Mouse (Mus musculus) midbrain, embryonic 16.5 days (tissue): ENCODE data around the gene Nyx. TPM values are rescaled to one million over a fixed set of nuclear protein-coding genes. Genes with fewer than 3 reads are reported as not detected.
A peak's percentile ranks its signal among the peaks of the same experiment; 100 is the strongest.
"Not testable (repeated sequence)": the region's sequence is repeated elsewhere in the genome, so short reads cannot be mapped to it uniquely, and the experiment has no call there.

Source experiments
- ATAC-seq: fragments of 200-750 bp; cut with Nextera tagmentation; 2 replicates; pipeline ENCODE4 v1.8.0; 2017; ENCODE audit warnings: moderate TSS enrichment
- H3K27ac ChIP-seq: fragments of 300-500 bp; sonication (generic); 2 replicates; pipeline ENCODE4 v1.5.1; 2014; ENCODE audit warnings: mild to moderate bottlenecking, low read length, mixed read lengths
- H3K27me3 ChIP-seq: fragments of 300-500 bp; sonication (generic); 2 replicates; pipeline ENCODE4 v1.6.1; 2014; ENCODE audit warnings: low read depth, low read length, mixed read lengths; ENCODE audit not compliant: control insufficient read depth, insufficient read depth
- H3K36me3 ChIP-seq: fragments of 300-500 bp; sonication (generic); 2 replicates; pipeline ENCODE4 v1.6.1; 2014; ENCODE audit warnings: mild to moderate bottlenecking, low read length, moderate library complexity, mixed read lengths; ENCODE audit not compliant: control insufficient read depth, insufficient read depth
- H3K4me1 ChIP-seq: fragments of 300-500 bp; sonication (generic); 2 replicates; pipeline ENCODE4 v1.6.1; 2014; ENCODE audit warnings: mild to moderate bottlenecking, low read length, mixed read lengths; ENCODE audit not compliant: control insufficient read depth, insufficient read depth
- H3K4me2 ChIP-seq: fragments of 300-500 bp; sonication (generic); 2 replicates; pipeline ENCODE4 v1.6.1; 2014; ENCODE audit warnings: mild to moderate bottlenecking, low read length, mixed read lengths
- H3K4me3 ChIP-seq: fragments of 300-500 bp; sonication (generic); 2 replicates; pipeline ENCODE4 v1.5.1; 2014; ENCODE audit warnings: low read depth, mild to moderate bottlenecking, low read length, moderate library complexity, mixed read lengths
- H3K9ac ChIP-seq: fragments of 300-500 bp; sonication (generic); 2 replicates; pipeline ENCODE4 v1.6.1; 2014; ENCODE audit warnings: low read depth, low read length, mixed read lengths
- H3K9me3 ChIP-seq: fragments of 300-500 bp; sonication (generic); replicated peaks from 2 replicates; pipeline ENCODE4 v1.6.1; 2014; ENCODE audit warnings: mild to moderate bottlenecking, low read length, mixed read lengths; ENCODE audit not compliant: control insufficient read depth, poor library complexity, severe bottlenecking
- WGBS: fragments of 180-500 bp; shearing (Covaris S2); extraction: QIAGEN DNeasy Blood & Tissue Kit; methylation state at CpG from one replicate; pipeline ENCODE4 v1.1.7; 2014; 5-methylcytosine and 5-hydroxymethylcytosine counted together
- polyA plus RNA-seq: library from polyadenylated mRNA; unstranded; fragments of >200 nt; fragmentation: Nextera tagmentation; extraction: Ambion mirVana; gene quantifications from 2 replicates; pipeline ENCODE4 v1.2.1, GENCODE M21; 2015

The Nyx gene
- 0.23 and 0.31 TPM in 2 replicates for polyA plus RNA-seq

DNA sequence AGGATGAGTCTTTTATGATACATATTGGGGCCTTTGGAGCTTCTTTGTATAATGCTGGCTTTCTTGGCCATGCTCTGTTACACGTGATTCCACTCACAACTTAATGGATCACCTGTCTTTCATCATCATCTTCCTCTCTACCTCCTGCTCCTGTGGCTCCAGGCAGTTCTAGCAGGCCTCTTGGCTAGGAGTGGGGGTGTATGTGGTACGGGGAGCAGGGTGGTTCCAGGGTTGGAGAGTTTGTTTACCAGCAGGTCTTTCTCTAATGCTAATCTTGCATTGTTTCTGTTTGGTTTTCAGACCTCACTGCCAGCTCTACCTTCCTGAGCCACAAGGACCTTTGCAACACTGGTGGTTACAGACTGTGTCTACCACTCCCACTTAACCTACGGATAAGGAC lies at the start of gene Nyx:
Nyx (plus strand) TSS at position 301 of the 400 bp plus-strand sequence.
- Histone ChIP-seq H3K4me1 (peaks cover 3% of the 10 kb centered on the region; the same call in 1 of the 2 replicates), H3K9me3 (no peaks in the 10 kb centered on the region), H3K27ac (no peak within 1 kb of the TSS), H3K4me3 (no peak within 1 kb of the TSS), H3K27me3 (no peaks in the 10 kb centered on the region), H3K9ac (no peak within 1 kb of the TSS), H3K4me2 (no peak within 1 kb of the TSS), H3K36me3 (no peaks in the 10 kb centered on the region)
- 77% methylated on average over 3 of the region's 3 CpGs for WGBS
- ATAC-seq = no peak

DNA sequence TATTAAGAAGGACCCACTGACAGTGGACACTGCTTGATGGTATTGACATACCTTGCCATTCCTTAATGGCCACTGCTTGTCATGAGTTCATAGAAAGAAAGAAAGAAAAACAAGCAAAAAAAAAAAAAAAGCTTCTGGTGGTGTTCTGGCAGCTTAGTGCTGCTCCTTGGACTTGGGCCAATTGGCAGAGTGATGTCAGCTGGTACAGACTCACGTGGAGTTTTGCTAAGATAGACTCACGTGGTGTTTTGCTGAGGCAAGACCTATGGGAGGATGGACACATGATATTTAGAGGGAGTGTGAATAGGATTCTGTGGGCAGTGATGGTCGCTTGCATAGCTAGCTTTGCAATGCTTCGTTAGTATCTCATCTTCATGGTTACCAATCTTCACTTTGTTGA lies 43.9 kb upstream of the Nyx start:
- no peaks in the 10 kb centered on the region for H3K27me3 ChIP-seq
- H3K4me1 ChIP-seq = no peaks in the 10 kb centered on the region
- H3K9me3 ChIP-seq = 0 out of 2 replicates have a peak, but pooled peaks cover 3% of the 10 kb centered on the region
- ATAC-seq = no peak
- H3K9ac ChIP-seq = no peak overlapping the region
- no peak overlapping the region for H3K27ac ChIP-seq
- no peak overlapping the region for H3K4me2 ChIP-seq
- no peak overlapping the region for H3K4me3 ChIP-seq
- 57% methylated on average over 4 of the region's 4 CpGs for WGBS
- no peaks in the 10 kb centered on the region for H3K36me3 ChIP-seq

DNA sequence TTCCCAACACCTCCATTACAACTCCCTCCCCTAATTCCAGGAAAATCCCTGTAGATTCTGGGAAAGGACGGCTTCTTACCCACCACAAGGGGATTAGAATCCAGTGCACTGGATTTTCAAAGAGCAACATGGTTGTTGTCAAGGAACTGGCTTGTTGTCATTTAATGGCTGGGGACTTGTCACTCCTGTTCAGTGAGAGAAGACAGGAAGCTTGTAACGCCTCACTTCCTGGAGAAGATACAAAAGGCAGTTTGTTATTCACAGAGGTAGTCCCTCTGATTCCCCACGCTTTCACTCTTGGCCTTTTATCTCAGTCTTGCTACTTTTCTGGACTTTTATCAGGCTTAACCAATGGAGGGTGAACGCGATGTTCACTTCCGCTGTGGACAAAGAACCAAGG lies 34.5 kb upstream of the Nyx start:
- Histone ChIP-seq H3K4me1 (no peaks in the 10 kb centered on the region), H3K36me3 (no peaks in the 10 kb centered on the region), H3K4me2 (no peak overlapping the region), H3K27ac (no peak overlapping the region), H3K9me3 (no peaks in the 10 kb centered on the region), H3K27me3 (peaks cover 3% of the 10 kb centered on the region; the same call in 1 of the 2 replicates), H3K4me3 (no peak overlapping the region), H3K9ac (no peak overlapping the region)
- WGBS = 55% methylated on average over 6 of the region's 6 CpGs
- ATAC-seq = no peak

DNA sequence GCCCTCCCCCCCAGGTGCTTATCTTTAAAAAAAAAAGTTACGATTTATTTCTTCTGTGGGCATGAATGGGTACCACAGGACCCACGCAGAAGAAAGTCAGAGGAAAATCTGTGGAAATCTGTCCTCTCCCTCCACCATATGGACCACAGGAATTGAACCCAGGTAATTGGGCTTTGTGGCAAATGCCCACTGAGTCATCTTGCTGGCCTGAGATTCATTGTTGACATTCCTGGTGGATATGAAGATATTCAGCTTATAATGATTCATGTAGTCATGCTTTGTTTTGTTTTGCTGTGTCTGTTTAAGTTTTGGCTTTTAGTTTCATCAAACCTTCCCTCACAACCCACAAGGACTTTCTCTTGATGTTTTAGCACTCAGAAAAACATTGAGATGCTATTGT lies 29.9 kb upstream of the Nyx start:
- not testable (repeated sequence) for H3K4me3 ChIP-seq, H3K9ac ChIP-seq, H3K27ac ChIP-seq, ATAC-seq, H3K9me3 ChIP-seq, H3K4me1 ChIP-seq, H3K4me2 ChIP-seq, H3K27me3 ChIP-seq, H3K36me3 ChIP-seq
- WGBS = 96% methylated on average over 2 of the region's 2 CpGs

DNA sequence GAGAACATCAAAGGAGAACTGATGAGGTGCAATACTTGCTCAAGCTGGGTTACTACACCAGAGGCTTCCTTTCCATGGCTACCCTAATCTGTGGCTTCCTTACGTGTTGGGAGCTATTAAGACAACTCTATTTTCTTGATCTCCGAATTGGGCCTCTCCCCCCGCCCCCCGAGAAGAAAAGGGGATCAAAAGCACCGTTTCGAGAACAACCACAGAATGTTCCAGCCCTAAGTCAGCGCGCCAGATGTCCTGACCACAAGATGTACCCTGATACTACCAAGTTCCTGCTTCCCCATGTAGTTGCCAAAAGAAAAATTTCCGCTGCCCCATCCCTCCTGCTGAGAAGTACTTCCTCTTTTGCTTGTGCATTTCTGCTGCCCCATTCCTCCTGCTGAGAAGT lies 9.4 kb upstream of the Nyx start:
- not testable (repeated sequence) for H3K9me3 ChIP-seq, H3K27ac ChIP-seq, H3K4me3 ChIP-seq, H3K9ac ChIP-seq, H3K4me2 ChIP-seq, ATAC-seq, H3K36me3 ChIP-seq, H3K27me3 ChIP-seq, H3K4me1 ChIP-seq
- WGBS = 81% methylated on average over 9 of the region's 9 CpGs

DNA sequence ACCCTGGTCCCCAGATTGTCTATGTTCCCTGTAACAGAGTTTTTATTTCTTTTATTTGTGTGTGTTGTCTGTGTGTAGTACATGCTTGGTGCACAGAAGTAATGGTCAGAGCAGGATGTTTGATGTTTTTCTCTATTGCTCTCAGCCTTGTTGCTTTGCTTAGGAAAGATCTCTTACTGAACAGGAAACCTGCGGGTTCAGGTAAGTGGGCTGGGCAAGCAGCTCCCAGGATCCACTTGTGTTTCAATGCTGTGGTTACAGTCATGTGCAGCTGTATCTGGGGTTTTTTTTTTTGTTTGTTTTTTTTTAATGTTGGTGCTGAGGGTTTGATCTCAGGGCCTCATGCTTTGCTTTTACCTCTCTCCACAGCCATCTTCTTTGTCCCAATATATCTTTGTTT lies 7.1 kb upstream of the Nyx start:
- no peak overlapping the region for H3K9ac ChIP-seq
- H3K9me3 ChIP-seq = no peaks in the 10 kb centered on the region
- H3K27ac ChIP-seq = no peak overlapping the region
- no peak for ATAC-seq
- no peak overlapping the region for H3K4me3 ChIP-seq
- peaks cover 3% of the 10 kb centered on the region; the same call in 1 of the 2 replicates for H3K4me1 ChIP-seq
- WGBS = 94% methylated on average over 1 of the region's 1 CpGs
- no peak overlapping the region for H3K4me2 ChIP-seq
- no peaks in the 10 kb centered on the region for H3K36me3 ChIP-seq
- no peaks in the 10 kb centered on the region for H3K27me3 ChIP-seq

DNA sequence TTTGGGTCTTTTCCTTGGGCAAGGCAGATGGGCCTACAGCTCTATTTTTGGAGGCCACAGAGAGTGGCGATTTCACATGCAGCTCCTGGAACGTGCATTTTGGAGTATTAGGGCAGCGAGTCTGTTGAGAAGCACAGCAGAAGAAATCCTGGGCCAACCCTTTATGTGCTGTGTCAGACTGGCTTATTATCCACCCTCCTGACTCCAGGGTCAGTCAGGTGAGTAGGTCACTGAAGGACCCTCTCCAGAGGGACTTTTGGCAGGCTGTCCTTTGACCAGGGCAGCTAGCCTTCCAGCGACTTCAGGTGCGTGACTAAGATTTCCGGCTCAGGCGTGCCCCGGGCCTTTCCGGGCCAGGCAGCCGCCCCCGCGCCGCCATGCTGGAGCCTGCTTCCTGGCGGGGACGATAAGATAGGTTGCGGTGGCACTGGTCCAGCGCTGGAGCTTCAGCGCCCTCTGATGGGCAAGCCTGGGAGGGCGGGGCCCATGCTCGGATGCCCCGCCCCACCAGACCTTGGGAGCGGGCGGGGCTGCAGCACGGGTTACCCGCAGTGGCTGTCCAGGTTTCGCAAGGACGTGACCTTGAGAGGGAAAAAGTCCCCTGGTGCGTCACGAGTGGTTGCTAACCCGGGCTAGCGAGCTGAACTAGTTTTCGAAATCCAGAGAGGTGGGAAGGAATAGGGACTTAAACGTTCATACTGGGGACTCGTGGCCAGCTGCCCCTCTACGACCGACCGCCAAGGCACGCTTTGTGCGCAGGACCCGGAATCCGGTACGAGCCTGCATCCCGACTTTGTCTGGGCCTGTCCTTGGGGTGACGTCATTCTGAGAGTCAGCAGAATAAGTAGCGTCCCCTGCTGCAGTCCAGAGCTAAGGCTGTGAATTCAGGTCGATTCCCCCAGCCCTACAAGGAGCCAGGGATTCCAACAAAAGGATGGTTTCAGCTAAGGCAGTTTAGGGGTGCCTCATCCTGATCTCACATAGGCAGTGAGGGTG lies 4.3 kb upstream of the Nyx start:
- Histone ChIP-seq H3K4me2 (peak overlapping the region; percentile 62), H3K9ac (peak overlapping the region; percentile 61), H3K27ac (peak overlapping the region; percentile 86), H3K36me3 (no peaks in the 10 kb centered on the region), H3K9me3 (no peaks in the 10 kb centered on the region), H3K4me3 (peak overlapping the region; percentile 41), H3K4me1 (peaks cover 3% of the 10 kb centered on the region; the same call in 1 of the 2 replicates), H3K27me3 (no peaks in the 10 kb centered on the region)
- whole genome bisulfite sequencing = 14% methylated on average over 38 of the region's 46 CpGs
- ATAC-seq = peak; percentile 96

- H3K4me3 ChIP-seq = no peak overlapping the region
- no peak overlapping the region for H3K4me2 ChIP-seq
- no peaks in the 10 kb centered on the region for H3K9me3 ChIP-seq
- H3K27ac ChIP-seq = no peak overlapping the region
- no peak for ATAC-seq
- no peaks in the 10 kb centered on the region for H3K27me3 ChIP-seq
- H3K9ac ChIP-seq = no peak overlapping the region
- WGBS = 84% methylated on average over 2 of the region's 2 CpGs
- no peaks in the 10 kb centered on the region for H3K36me3 ChIP-seq
- H3K4me1 ChIP-seq = peaks cover 3% of the 10 kb centered on the region; the same call in 1 of the 2 replicates
Observed at GRCm38 (mm10) chrX:13462982-13463517, 2.9 kb upstream of the Nyx start.

DNA sequence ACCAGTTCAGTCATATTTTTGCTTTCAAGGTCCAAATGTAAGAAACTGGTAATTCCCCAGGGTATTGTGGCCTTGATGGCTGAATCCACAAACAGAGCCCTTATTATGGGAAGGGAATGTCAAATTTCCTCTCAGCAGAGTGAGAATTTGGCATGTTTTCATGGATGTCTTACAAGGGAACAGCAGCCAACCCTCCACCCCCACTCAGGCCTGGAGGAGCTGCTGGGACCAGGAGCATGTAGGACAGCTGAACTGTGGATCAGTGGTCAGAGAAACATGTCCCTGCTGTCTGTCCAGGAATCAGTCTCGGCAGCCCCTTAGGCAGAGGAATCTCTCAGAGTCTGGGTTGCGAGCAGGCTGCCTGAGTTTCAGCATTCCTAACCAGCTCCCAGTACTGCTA lies 771 bp downstream of the Nyx start:
- Histone ChIP-seq H3K27ac (no peak overlapping the region), H3K27me3 (no peaks in the 10 kb centered on the region), H3K9me3 (no peaks in the 10 kb centered on the region), H3K4me1 (no peaks in the 10 kb centered on the region), H3K4me2 (no peak overlapping the region), H3K36me3 (no peaks in the 10 kb centered on the region), H3K4me3 (no peak overlapping the region), H3K9ac (no peak overlapping the region)
- no peak for ATAC-seq
- 96% methylated on average over 2 of the region's 2 CpGs for WGBS
